Mouse (Mus musculus) heart, embryonic 11.5 days (tissue): ENCODE data around the gene Spc24. TPM values are rescaled to one million over a fixed set of nuclear protein-coding genes. Genes with fewer than 3 reads are reported as not detected.

Source experiments
- ATAC-seq: fragments of 200-750 bp; cut with Nextera tagmentation; replicated peaks from 2 replicates; pipeline ENCODE4 v1.8.0; 2017; ENCODE audit warnings: moderate library complexity; ENCODE audit not compliant: insufficient number of reproducible peaks, low FRiP score, low TSS enrichment
- H3K27ac ChIP-seq: fragments of 300-500 bp; sonication (generic); 2 replicates; pipeline ENCODE4 v1.5.1; 2014; ENCODE audit warnings: mild to moderate bottlenecking, low read depth, low read length
- H3K27me3 ChIP-seq: fragments of 300-500 bp; sonication (generic); 2 replicates; pipeline ENCODE4 v1.6.1; 2014; ENCODE audit warnings: mild to moderate bottlenecking, low read length, mixed read lengths; ENCODE audit not compliant: control insufficient read depth, insufficient read depth
- H3K36me3 ChIP-seq: fragments of 300-500 bp; sonication (generic); 2 replicates; pipeline ENCODE4 v1.6.1; 2014; ENCODE audit warnings: mild to moderate bottlenecking, low read length, moderate library complexity, mixed read lengths; ENCODE audit not compliant: control insufficient read depth, insufficient read depth
- H3K4me1 ChIP-seq: fragments of 300-500 bp; sonication (generic); 2 replicates; pipeline ENCODE4 v1.6.1; 2014; ENCODE audit warnings: low read length; ENCODE audit not compliant: control insufficient read depth, insufficient read depth
- H3K4me2 ChIP-seq: fragments of 300-500 bp; sonication (generic); 2 replicates; pipeline ENCODE4 v1.6.1; 2014; ENCODE audit warnings: mild to moderate bottlenecking, moderate library complexity
- H3K4me3 ChIP-seq: fragments of 300-500 bp; sonication (generic); 2 replicates; pipeline ENCODE4 v1.5.1; 2014; ENCODE audit warnings: low read depth, low read length
- H3K9ac ChIP-seq: fragments of 300-500 bp; sonication (generic); 2 replicates; pipeline ENCODE4 v1.6.1; 2014; ENCODE audit warnings: mild to moderate bottlenecking, low read depth, low read length, moderate library complexity
- H3K9me3 ChIP-seq: fragments of 300-500 bp; sonication (generic); replicated peaks from 2 replicates; pipeline ENCODE4 v1.6.1; 2016; ENCODE audit warnings: low read length; ENCODE audit not compliant: control insufficient read depth
- WGBS: fragments of 180-500 bp; shearing (Covaris S2); extraction: QIAGEN DNeasy Blood & Tissue Kit; methylation state at CpG from one replicate; pipeline ENCODE4 v1.1.7; 2014; ENCODE audit not compliant: insufficient replicate concordance; 5-methylcytosine and 5-hydroxymethylcytosine counted together
- polyA plus RNA-seq: library from polyadenylated mRNA; unstranded; fragments of >200 nt; fragmentation: Nextera tagmentation; extraction: Ambion mirVana; gene quantifications from 2 replicates; pipeline ENCODE4 v1.2.1, GENCODE M21; 2014

The Spc24 gene
- polyA plus RNA-seq, 1 experiment from 2014 or later: 103 TPM

DNA sequence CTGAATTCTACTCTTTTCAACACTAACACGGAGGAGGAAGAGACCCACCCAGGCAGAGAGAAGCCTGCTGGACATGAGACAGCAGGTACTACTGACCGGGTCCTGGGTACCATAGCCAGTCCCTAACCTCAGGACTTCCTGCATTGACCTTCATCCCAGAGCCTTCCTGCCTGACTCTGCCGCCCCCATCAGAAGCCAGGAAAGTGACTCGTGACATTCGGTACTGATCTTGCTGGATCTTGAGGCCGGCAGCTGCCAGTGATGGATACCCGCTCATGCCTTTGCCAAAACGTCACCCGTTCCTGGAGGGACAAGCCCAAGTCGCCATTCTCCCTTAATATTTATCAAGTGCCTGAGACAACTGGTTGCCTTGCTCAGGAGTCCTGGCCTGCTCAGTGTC is 11.6 kb downstream of the Spc24 start:
- no peak for ATAC-seq
- Histone ChIP-seq H3K9ac (no peak overlapping the region), H3K9me3 (no peaks in the 10 kb centered on the region), H3K36me3 (peaks cover 35% of the 10 kb centered on the region), H3K4me3 (no peak overlapping the region), H3K4me1 (peaks cover 31% of the 10 kb centered on the region), H3K27ac (peak overlapping the region; percentile 64), H3K27me3 (no peaks in the 10 kb centered on the region), H3K4me2 (no peak overlapping the region)
- 75% methylated on average over 10 of the region's 10 CpGs for WGBS

DNA sequence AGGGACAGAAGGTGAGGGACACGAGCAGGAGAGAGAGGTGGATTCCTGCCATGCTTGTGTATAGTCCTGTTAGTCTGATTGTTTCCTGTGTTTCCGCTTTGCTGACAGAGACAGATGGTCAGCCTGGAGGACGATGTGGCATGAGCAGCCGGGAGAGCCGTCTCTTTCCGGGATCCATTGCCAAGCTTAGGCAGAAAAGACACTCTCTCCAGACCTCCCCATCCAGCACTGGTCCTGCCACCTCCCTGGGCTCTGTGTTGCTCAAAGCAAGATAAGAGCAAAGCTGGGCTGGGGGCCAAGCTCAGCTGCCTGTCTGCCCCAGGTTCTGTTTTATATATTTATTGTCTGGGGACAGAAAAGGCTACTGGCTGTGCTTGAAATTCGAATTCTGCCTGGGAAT is 12.1 kb downstream of the Spc24 start:
- Histone ChIP-seq H3K9me3 (no peaks in the 10 kb centered on the region), H3K4me1 (peaks cover 31% of the 10 kb centered on the region), H3K36me3 (peaks cover 35% of the 10 kb centered on the region), H3K27me3 (no peaks in the 10 kb centered on the region), H3K27ac (peak overlapping the region; percentile 64), H3K4me2 (peak overlapping the region; percentile 4; the same call in 1 of the 2 replicates), H3K9ac (0 out of 2 replicates have a peak overlapping the region, but pooled peaks have one; percentile 28), H3K4me3 (no peak overlapping the region)
- ATAC-seq: peak; percentile 49; the same call in 1 of the 2 replicates
- 46% methylated on average over 7 of the region's 7 CpGs for WGBS

DNA sequence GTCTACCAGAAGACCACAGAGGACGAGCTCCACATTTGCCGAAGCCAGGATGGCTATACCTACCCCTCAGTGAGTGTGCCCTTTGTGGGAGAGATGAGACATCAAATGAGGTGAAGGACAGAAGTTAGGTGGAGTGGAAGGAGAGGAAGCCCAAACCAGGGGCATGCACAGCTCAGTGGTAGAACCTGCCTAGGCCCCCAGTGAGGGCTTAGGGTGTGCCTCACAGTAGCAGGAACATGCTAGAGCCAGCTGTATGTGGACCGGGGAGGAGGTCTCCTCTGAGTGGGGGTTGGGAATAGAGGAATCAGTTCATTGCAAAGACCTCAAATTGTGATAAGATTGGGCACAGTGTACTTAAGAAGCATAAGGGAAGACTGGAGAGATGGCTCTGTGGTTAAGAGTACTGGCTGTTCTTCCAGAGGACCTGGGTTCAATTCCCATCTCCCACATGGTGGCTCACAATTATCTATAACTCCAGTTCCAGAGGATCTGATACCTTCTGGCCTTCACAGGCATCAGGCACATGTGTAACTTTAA is 12.8 kb downstream of the Spc24 start:
- H3K4me3 ChIP-seq: no peak overlapping the region
- no peak for ATAC-seq
- H3K27ac ChIP-seq: peak overlapping the region; percentile 64
- no peaks in the 10 kb centered on the region for H3K27me3 ChIP-seq
- WGBS: 90% methylated on average over 3 of the region's 3 CpGs
- H3K9ac ChIP-seq: no peak overlapping the region
- peaks cover 39% of the 10 kb centered on the region for H3K36me3 ChIP-seq
- no peaks in the 10 kb centered on the region for H3K9me3 ChIP-seq
- no peak overlapping the region for H3K4me2 ChIP-seq
- peaks cover 27% of the 10 kb centered on the region for H3K4me1 ChIP-seq

DNA sequence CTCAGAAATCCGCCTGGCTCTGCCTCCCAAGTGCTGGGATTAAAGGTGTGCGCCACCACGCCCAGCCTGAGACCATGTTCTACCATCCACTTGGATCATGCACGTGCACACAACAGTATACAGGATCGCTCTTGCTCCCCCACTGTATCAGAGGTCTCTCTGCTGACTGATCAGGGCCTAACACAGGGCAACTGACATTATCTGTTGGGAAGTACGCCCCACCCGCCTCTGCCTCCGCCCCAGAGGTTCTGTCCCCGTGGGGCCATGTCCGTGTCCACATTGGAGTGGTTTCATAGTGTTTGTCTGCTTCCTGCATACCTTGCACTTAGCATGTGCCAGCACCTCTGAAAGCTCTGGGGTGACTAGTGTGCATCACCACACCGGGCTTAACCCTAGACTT is 18.6 kb downstream of the Spc24 start:
- Histone ChIP-seq H3K4me1 (no peaks in the 10 kb centered on the region), H3K27me3 (no peaks in the 10 kb centered on the region), H3K36me3 (peaks cover 58% of the 10 kb centered on the region), H3K9ac (no peak overlapping the region), H3K27ac (no peak overlapping the region), H3K4me3 (no peak overlapping the region), H3K4me2 (no peak overlapping the region), H3K9me3 (no peaks in the 10 kb centered on the region)
- WGBS: 87% methylated on average over 11 of the region's 11 CpGs
- ATAC-seq: no peak

DNA sequence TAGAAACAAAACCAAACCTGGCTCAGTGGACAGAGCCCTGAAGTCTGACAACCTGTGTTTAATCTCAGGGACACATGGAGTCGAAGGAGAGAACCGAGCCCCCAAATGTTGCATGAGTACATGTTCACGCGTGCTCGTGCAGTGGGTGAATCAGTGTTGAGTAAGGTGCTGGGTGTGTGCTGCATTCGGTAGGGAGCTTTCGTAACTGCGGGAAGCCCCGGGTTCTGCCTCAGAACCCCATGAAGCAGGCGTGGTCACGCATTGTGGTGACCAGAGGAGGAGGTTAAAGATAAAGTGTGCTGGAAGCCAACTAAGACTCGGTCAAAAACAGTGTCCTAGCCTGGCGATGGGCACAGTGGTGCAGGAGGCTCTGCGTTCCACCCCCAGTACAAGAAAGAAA is 19.7 kb downstream of the Spc24 start:
- H3K27me3 ChIP-seq: no peaks in the 10 kb centered on the region
- H3K27ac ChIP-seq: no peak overlapping the region
- no peak overlapping the region for H3K4me2 ChIP-seq
- H3K4me1 ChIP-seq: no peaks in the 10 kb centered on the region
- H3K36me3 ChIP-seq: peaks cover 58% of the 10 kb centered on the region
- no peak for ATAC-seq
- 94% methylated on average over 14 of the region's 14 CpGs for WGBS
- H3K9me3 ChIP-seq: no peaks in the 10 kb centered on the region
- no peak overlapping the region for H3K9ac ChIP-seq
- H3K4me3 ChIP-seq: no peak overlapping the region

DNA sequence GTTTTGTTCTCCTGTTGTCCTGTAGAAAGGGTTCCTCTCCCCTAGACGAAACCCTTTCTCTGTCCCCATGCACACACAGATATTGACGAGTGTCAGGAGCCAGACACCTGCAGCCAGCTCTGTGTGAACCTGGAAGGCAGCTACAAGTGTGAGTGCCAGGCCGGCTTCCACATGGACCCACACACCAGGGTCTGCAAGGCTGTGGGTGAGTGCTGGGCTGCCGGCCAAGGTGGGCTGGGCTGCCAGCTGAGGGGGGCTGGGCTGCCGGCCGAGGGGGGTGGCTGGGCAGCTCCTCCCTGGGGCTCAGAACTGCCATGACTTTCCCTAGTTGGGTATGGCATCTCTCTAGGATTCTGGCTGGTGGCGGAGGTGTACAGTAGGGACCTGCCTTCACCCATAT is 21.3 kb downstream of the Spc24 start:
- no peak overlapping the region for H3K4me2 ChIP-seq
- no peak overlapping the region for H3K27ac ChIP-seq
- H3K27me3 ChIP-seq: no peaks in the 10 kb centered on the region
- no peak overlapping the region for H3K9ac ChIP-seq
- no peaks in the 10 kb centered on the region for H3K4me1 ChIP-seq
- 86% methylated on average over 7 of the region's 7 CpGs for WGBS
- no peak overlapping the region for H3K4me3 ChIP-seq
- ATAC-seq: no peak
- H3K36me3 ChIP-seq: peaks cover 65% of the 10 kb centered on the region
- no peaks in the 10 kb centered on the region for H3K9me3 ChIP-seq

DNA sequence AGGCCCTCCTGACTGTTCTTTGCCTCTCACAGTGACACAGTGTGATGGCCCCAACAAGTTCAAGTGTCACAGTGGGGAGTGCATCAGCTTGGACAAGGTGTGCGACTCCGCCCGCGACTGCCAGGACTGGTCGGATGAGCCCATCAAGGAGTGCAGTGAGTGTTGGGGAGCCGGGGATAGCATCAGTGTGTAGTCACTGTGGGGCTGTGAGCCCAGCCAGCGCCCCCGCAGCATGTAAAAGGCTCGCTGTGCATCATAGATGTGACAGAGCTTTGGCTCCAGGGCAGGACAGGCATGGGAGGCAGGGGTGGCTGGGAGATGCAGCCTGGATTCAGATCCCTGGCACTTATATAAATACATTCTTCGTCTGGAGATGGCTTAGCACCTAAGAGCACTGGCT is 22.9 kb downstream of the Spc24 start:
- H3K27ac ChIP-seq: no peak overlapping the region
- WGBS: 88% methylated on average over 10 of the region's 10 CpGs
- ATAC-seq: no peak

DNA sequence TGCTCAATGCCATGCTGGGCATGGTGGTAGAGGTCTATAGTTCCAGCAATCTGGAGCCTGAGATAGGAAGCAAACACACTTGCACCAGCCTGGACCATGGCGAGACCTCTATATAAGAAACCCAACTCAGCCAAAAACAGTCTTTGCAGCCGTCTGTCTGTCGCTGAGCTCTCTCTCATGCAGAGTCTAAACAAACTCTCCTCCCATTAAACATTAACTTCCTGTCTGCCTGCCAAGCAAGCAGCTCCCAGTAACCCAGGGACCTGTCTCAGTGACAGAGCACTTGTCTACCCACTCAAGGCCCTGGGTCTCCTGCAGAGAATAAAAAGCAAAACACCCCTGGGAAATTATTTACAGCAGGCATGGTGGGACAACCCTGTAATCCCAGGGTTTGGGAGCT is 23.5 kb downstream of the Spc24 start:
- Histone ChIP-seq H3K36me3 (peaks cover 72% of the 10 kb centered on the region), H3K9ac (no peak overlapping the region), H3K27me3 (no peaks in the 10 kb centered on the region), H3K4me3 (no peak overlapping the region), H3K27ac (no peak overlapping the region), H3K4me1 (no peaks in the 10 kb centered on the region), H3K9me3 (no peaks in the 10 kb centered on the region), H3K4me2 (no peak overlapping the region)
- ATAC-seq: no peak
- 82% methylated on average over 3 of the region's 3 CpGs for WGBS

More for the DNA sequence above, 22.9 kb downstream of the Spc24 start:
- peaks cover 71% of the 10 kb centered on the region for H3K36me3 ChIP-seq
- no peaks in the 10 kb centered on the region for H3K9me3 ChIP-seq
- no peaks in the 10 kb centered on the region for H3K4me1 ChIP-seq
- no peak overlapping the region for H3K9ac ChIP-seq
- H3K27me3 ChIP-seq: no peaks in the 10 kb centered on the region
- no peak overlapping the region for H3K4me3 ChIP-seq
- H3K4me2 ChIP-seq: no peak overlapping the region

DNA sequence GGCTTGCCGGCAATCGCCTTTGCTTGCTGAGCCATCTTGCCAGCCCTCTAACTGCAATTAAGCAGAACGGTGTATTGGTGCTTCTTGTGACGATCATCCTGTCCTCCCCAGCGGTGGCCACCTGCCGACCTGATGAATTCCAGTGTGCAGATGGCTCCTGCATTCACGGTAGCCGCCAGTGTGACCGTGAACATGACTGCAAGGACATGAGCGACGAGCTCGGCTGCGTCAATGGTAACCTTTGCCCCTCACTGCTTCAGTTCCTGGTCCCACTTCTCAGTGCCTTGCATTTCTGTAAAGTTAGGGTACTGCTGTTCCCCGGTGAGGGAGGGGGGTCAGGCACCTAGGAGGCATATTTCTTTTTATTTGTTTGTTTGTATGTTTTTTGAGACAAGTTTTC is 25.0 kb downstream of the Spc24 start:
- H3K4me3 ChIP-seq: no peak overlapping the region
- no peaks in the 10 kb centered on the region for H3K27me3 ChIP-seq
- H3K9me3 ChIP-seq: no peaks in the 10 kb centered on the region
- peaks cover 74% of the 10 kb centered on the region for H3K36me3 ChIP-seq
- no peak overlapping the region for H3K4me2 ChIP-seq
- no peaks in the 10 kb centered on the region for H3K4me1 ChIP-seq
- ATAC-seq: no peak
- no peak overlapping the region for H3K27ac ChIP-seq
- no peak overlapping the region for H3K9ac ChIP-seq
- WGBS: 91% methylated on average over 14 of the region's 14 CpGs
